Comparison of ENCODE assay signal across 8 mouse cellular contexts in the genomic region with DNA sequence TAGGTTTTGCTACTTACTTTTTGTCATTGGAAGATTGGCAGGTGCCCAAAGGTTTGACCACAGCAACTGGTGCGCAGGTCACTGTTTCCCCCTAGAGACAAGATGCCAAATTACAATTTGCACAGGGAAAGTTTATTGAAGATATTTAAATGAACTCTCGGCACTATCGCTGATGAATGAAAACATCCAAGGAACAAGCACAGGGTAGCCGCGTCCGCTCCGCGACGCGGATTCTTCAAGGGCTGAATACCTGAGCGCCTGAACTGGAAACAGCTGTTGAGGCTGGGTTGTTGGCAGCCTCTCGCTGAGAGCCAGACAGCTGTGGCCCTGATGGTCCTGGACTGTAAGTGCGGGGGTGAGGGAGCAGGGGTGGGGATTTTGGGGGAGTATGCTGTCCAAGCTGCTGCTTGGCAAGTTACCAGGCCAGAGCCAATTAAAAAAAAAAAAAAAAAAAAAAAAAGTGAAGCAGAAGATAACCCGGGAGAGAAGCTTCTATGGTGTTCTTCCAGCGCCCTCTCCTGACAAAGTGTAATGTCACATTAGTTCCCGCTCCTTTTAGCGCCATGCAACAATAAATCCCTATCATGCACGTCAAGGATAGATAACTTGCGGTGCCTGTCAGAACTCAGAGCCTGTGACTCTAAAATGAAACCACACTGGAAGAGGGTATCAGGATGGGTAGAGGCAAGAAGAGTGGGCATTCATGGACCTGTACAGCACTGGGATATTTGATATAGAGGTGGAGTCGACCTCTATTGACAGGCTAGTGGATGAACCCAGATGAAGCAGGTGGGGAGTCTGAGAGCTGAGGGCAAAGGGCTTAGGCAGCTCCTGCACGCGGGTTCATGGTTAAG. TPM values are rescaled to one million over a fixed set of nuclear protein-coding genes. Genes with fewer than 3 reads are reported as not detected.
DNase-seq lines count a peak whose midpoint lies in the region; ATAC-seq lines count a peak whose summit lies in the region.

No protein-coding gene starts in this region.

- no peak overlapping the region for H3K27ac ChIP-seq in embryonic facial prominence, embryonic 13.5 days
- no peak overlapping the region; the same call in 1 of the 2 replicates for H3K27ac ChIP-seq in hindbrain, embryonic 10.5 days
- H3K27ac ChIP-seq in lung, embryonic 15.5 days = no peak overlapping the region

- H3K9me3 ChIP-seq in embryonic facial prominence, embryonic 13.5 days = no peaks in the 10 kb centered on the region
- H3K9me3 ChIP-seq in hindbrain, embryonic 10.5 days = no peaks in the 10 kb centered on the region
- no peaks in the 10 kb centered on the region for H3K9me3 ChIP-seq in lung, embryonic 15.5 days

- ATAC-seq in embryonic facial prominence, embryonic 13.5 days (ENCODE audit: insufficient number of reproducible peaks, insufficient read depth, low FRiP score, low TSS enrichment, low read depth) = peak; percentile 60
- ATAC-seq in lung, embryonic 15.5 days (ENCODE audit: borderline replicate concordance, extremely low read depth, low FRiP score, low TSS enrichment) = peak; percentile 50
- ATAC-seq in megakaryocyte progenitor cell, adult 5-6 weeks (replicated peaks; ENCODE audit: poor library complexity) = no peak; the same call in 1 of the 2 replicates

- H3K27me3 ChIP-seq in embryonic facial prominence, embryonic 13.5 days = 0 out of 2 replicates have a peak, but pooled peaks cover 15% of the 10 kb centered on the region
- 0 out of 2 replicates have a peak, but pooled peaks cover 8% of the 10 kb centered on the region for H3K27me3 ChIP-seq in hindbrain, embryonic 10.5 days (ENCODE audit: insufficient read depth, poor library complexity, severe bottlenecking)
- H3K27me3 ChIP-seq in lung, embryonic 15.5 days = no peaks in the 10 kb centered on the region; the same call in 1 of the 2 replicates

- WGBS in embryonic facial prominence, embryonic 13.5 days = 11% methylated on average over 22 of the region's 22 CpGs
- 21% methylated on average over 22 of the region's 22 CpGs for WGBS in hindbrain, embryonic 10.5 days
- WGBS in lung, embryonic 15.5 days = 11% methylated on average over 22 of the region's 22 CpGs

- 0 out of 2 replicates have a peak overlapping the region, but pooled peaks have one; percentile 32 for H3K9ac ChIP-seq in embryonic facial prominence, embryonic 13.5 days
- H3K9ac ChIP-seq in lung, embryonic 15.5 days = no peak overlapping the region

- peak; percentile 30 to 44 for DNase-seq in left cerebral cortex, adult 18-20 months (ENCODE audit: low spot score in 2 of 2)
- no peak for DNase-seq in left cerebral cortex, adult 11 months (ENCODE audit: low spot score)
- peak; percentile 29 for DNase-seq in hindbrain, embryonic 10.5 days (ENCODE audit: low spot score)
- peak; percentile 11 to 49 for DNase-seq in layer of hippocampus, adult 8-10 months (ENCODE audit: low spot score in 2 of 2)
- peak; percentile 49 to 62 for DNase-seq in right cerebral cortex, postnatal 10 days (ENCODE audit: low spot score in 2 of 2)

- peak overlapping the region; percentile 25 for H3K4me3 ChIP-seq in embryonic facial prominence, embryonic 13.5 days
- H3K4me3 ChIP-seq in hindbrain, embryonic 10.5 days = peak overlapping the region; percentile 44
- peak overlapping the region; percentile 17; the same call in 1 of the 2 replicates for H3K4me3 ChIP-seq in lung, embryonic 15.5 days

- peak overlapping the region; percentile 54 for H3K4me2 ChIP-seq in embryonic facial prominence, embryonic 13.5 days
- H3K4me2 ChIP-seq in lung, embryonic 15.5 days = peak overlapping the region; percentile 55

- H3K4me1 ChIP-seq in embryonic facial prominence, embryonic 13.5 days = peaks cover 5% of the 10 kb centered on the region; the same call in 1 of the 2 replicates
- peaks cover 4% of the 10 kb centered on the region; the same call in 1 of the 2 replicates for H3K4me1 ChIP-seq in hindbrain, embryonic 10.5 days (replicated peaks)
- H3K4me1 ChIP-seq in lung, embryonic 15.5 days = peaks cover 5% of the 10 kb centered on the region

- H3K36me3 ChIP-seq in embryonic facial prominence, embryonic 13.5 days = no peaks in the 10 kb centered on the region
- no peaks in the 10 kb centered on the region for H3K36me3 ChIP-seq in hindbrain, embryonic 10.5 days
- H3K36me3 ChIP-seq in lung, embryonic 15.5 days = no peaks in the 10 kb centered on the region

RNA-seq across cellular contexts. Expression of gene Abca15, which starts 1.0 kb away (rescaled TPM):
- not detected for total RNA-seq in left cerebral cortex, adult 18-20 months (2021)
- not detected in 2 replicates for polyA plus RNA-seq in embryonic facial prominence, embryonic 13.5 days (2015; fragmentation: Nextera tagmentation; extraction: Ambion mirVana)
- polyA plus RNA-seq in hindbrain, embryonic 10.5 days (2016; fragmentation: Nextera tagmentation; extraction: Ambion mirVana) = not detected in 2 replicates
- total RNA-seq in layer of hippocampus, adult 8-10 months (2022) = not detected
- polyA plus RNA-seq in lung, embryonic 15.5 days (2015; fragmentation: Nextera tagmentation; extraction: Ambion mirVana) = not detected in 2 replicates
- not detected in 2 replicates for total RNA-seq in megakaryocyte progenitor cell, adult 5-6 weeks (2015)
- total RNA-seq in megakaryocyte progenitor cell, adult 5-6 weeks (2017) = not detected in 2 replicates
